8 mouse cellular contexts compared by ENCODE assay signal in the genomic region with DNA sequence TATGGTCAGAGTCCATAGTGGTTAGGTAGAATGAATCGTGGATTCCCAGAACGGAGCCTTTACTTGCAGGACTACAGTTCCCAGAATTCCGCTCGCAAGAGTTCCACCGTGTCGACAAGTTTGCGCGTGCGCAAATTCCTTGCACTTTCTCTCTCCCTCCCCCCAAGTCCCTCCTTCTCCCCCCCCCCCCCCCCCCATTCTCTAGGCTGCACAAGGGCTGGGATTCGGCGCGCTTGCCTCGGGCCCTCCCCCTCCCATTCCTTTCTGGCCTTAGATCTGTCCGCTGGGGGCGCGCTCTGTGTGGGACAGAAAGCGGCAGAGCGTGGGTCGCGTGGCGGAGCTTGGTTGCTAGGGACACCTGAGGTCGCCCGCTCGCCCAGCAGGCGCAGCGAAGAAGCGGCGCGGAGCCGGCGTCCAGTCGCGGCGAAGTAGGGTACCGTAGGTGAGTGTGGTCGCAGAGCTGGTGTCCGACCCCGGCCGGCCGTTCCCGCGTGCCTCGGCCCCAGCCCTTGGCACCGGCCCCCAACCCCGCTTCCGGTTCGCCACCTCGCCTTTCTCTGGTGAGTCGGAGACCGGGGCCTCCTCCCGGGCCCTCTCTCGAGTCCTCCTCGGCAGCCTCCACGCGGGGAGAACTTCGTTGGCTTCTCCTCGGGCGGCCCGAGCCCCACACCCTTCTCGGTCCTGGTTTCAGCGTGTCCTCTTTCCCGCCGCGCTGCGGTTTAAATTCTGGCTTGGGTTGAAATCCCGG. TPM values are rescaled to one million over a fixed set of nuclear protein-coding genes. Genes with fewer than 3 reads are reported as not detected.
DNase-seq lines count a peak whose midpoint lies in the region; ATAC-seq and TF ChIP-seq lines count a peak whose summit lies in the region.

TSS of gene Ttll4 (plus strand) at position 298 of the 748 bp plus-strand sequence.

- H3K4me3 ChIP-seq in MEL (ENCODE audit: control insufficient read depth in 1 of 2, insufficient read depth in 1 of 2, low read depth in 2 of 2, low read length in 2 of 2): peak within 1 kb of the TSS; percentile 91 to 100
- H3K4me3 ChIP-seq in cerebellum, adult 2 months (replicated peaks; ENCODE audit: insufficient read depth, low read depth, low read length): peak within 1 kb of the TSS; percentile 88
- peak within 1 kb of the TSS; percentile 76 for H3K4me3 ChIP-seq in forebrain, postnatal 0 days (ENCODE audit: low read depth, low read length)
- peak within 1 kb of the TSS; percentile 90 for H3K4me3 ChIP-seq in lung, embryonic 15.5 days

- H3K9ac ChIP-seq in MEL (ENCODE audit: control insufficient read depth, low read depth, low read length, poor library complexity, severe bottlenecking): peak within 1 kb of the TSS; percentile 96
- peak within 1 kb of the TSS; percentile 62 for H3K9ac ChIP-seq in forebrain, postnatal 0 days
- peak within 1 kb of the TSS; percentile 84 for H3K9ac ChIP-seq in lung, embryonic 15.5 days

- peak; percentile 96 for DNase-seq in MEL (ENCODE audit: low read depth, low spot score)
- peak; percentile 96 to 97 for DNase-seq in cerebellum, adult 2 months
- peak; percentile 96 for DNase-seq in forebrain, postnatal 0 days
- peak; percentile 96 for DNase-seq in heart, postnatal 4 days
- peak; percentile 88 to 92 for DNase-seq in layer of hippocampus, adult 8-10 months (ENCODE audit: low spot score in 2 of 2)
- peak; percentile 94 for DNase-seq in ovary, adult 18-20 months (ENCODE audit: low spot score)
- DNase-seq in thymus, postnatal 0 days (ENCODE audit: low spot score): peak; percentile 87

- no peak for TF ChIP-seq RAD21 in MEL (IDR thresholded peaks at IDR 0.05; ENCODE audit: low read depth, low read length)

- H3K27ac ChIP-seq in MEL (ENCODE audit: control insufficient read depth, low read depth, low read length): peak within 1 kb of the TSS; percentile 72
- H3K27ac ChIP-seq in cerebellum, adult 2 months (ENCODE audit: insufficient read depth, low read length): peak within 1 kb of the TSS; percentile 56; the same call in 1 of the 2 replicates
- peak within 1 kb of the TSS; percentile 62 for H3K27ac ChIP-seq in forebrain, postnatal 0 days (ENCODE audit: low read depth, low read length)
- H3K27ac ChIP-seq in lung, embryonic 15.5 days: peak within 1 kb of the TSS; percentile 86

- H3K9me3 ChIP-seq in MEL (replicated peaks; ENCODE audit: insufficient read depth, low read length): no peaks in the 10 kb centered on the region
- H3K9me3 ChIP-seq in forebrain, postnatal 0 days (ENCODE audit: low read length): no peaks in the 10 kb centered on the region
- no peaks in the 10 kb centered on the region for H3K9me3 ChIP-seq in lung, embryonic 15.5 days

- H3K79me2 ChIP-seq in MEL (ENCODE audit: control insufficient read depth, insufficient read depth, low read length, poor library complexity): peaks cover 34% of the 10 kb centered on the region

- peak in 2 of 3 experiments; percentile 61 to 68; a peak in 5 of 6 replicates for TF ChIP-seq CTCF in MEL (IDR thresholded peaks at IDR 0.05 in 2 of 3, conservative IDR thresholded peaks at IDR 0.05 in 1 of 3; ENCODE audit: control insufficient read depth in 1 of 3, insufficient read depth in 1 of 3, low read depth in 2 of 3, low read length in 3 of 3, poor library complexity in 1 of 3, severe bottlenecking in 1 of 3)
- TF ChIP-seq CTCF in cerebellum, adult 2 months (IDR thresholded peaks at IDR 0.05; ENCODE audit: borderline replicate concordance, insufficient read depth, low read depth, low read length): peak; percentile 63; the same call in 1 of the 2 replicates
- TF ChIP-seq CTCF in forebrain, postnatal 0 days (IDR thresholded peaks at IDR 0.05; ENCODE audit: low read depth): peak; percentile 79

- peaks cover 4 to 12% of the 10 kb centered on the region in 2 experiments for H3K4me1 ChIP-seq in MEL (ENCODE audit: control insufficient read depth in 1 of 2, insufficient read depth in 2 of 2, low read length in 2 of 2)
- H3K4me1 ChIP-seq in cerebellum, adult 2 months (ENCODE audit: control insufficient read depth, insufficient read depth, low read length): peaks cover 3% of the 10 kb centered on the region; the same call in 1 of the 2 replicates
- peaks cover 6% of the 10 kb centered on the region; the same call in 1 of the 2 replicates for H3K4me1 ChIP-seq in forebrain, postnatal 0 days (ENCODE audit: insufficient read depth)
- peaks cover 12% of the 10 kb centered on the region; the same call in 1 of the 2 replicates for H3K4me1 ChIP-seq in lung, embryonic 15.5 days

- under 1% methylated on average over 66 of the region's 66 CpGs for WGBS in cerebellum, adult 2 months
- 1% methylated on average over 64 of the region's 66 CpGs for WGBS in forebrain, postnatal 0 days
- WGBS in lung, embryonic 15.5 days: under 1% methylated on average over 62 of the region's 66 CpGs

- no peak for TF ChIP-seq EP300 in MEL (IDR thresholded peaks at IDR 0.05; ENCODE audit: low read depth in 1 of 2, low read length in 2 of 2)

- TF ChIP-seq POLR2A in MEL (IDR thresholded peaks at IDR 0.05; ENCODE audit: control insufficient read depth in 1 of 2, insufficient read depth in 1 of 2, low read depth in 1 of 2, low read length in 2 of 2, poor library complexity in 1 of 2): peak; percentile 77 to 82; a peak in 3 of 4 replicates
- peak; percentile 43; the same call in 1 of the 2 replicates for TF ChIP-seq POLR2A in cerebellum, adult 2 months (IDR thresholded peaks at IDR 0.05; ENCODE audit: borderline replicate concordance, insufficient read depth, low read length)

- H3K4me2 ChIP-seq in forebrain, postnatal 0 days (ENCODE audit: low read depth): peak within 1 kb of the TSS; percentile 59
- peak within 1 kb of the TSS; percentile 61 for H3K4me2 ChIP-seq in lung, embryonic 15.5 days

- peaks cover 4 to 18% of the 10 kb centered on the region in 2 experiments; a peak in 3 of 4 replicates for H3K36me3 ChIP-seq in MEL (ENCODE audit: control insufficient read depth in 1 of 2, insufficient read depth in 2 of 2, low read length in 2 of 2)
- no peaks in the 10 kb centered on the region for H3K36me3 ChIP-seq in forebrain, postnatal 0 days (ENCODE audit: insufficient read depth)
- H3K36me3 ChIP-seq in lung, embryonic 15.5 days: no peaks in the 10 kb centered on the region

- H3K27me3 ChIP-seq in MEL (ENCODE audit: control insufficient read depth in 1 of 2, insufficient read depth in 2 of 2, low read length in 2 of 2): no peaks in the 10 kb centered on the region
- no peaks in the 10 kb centered on the region for H3K27me3 ChIP-seq in cerebellum, adult 2 months (ENCODE audit: control insufficient read depth, insufficient read depth, low read length)
- H3K27me3 ChIP-seq in forebrain, postnatal 0 days (ENCODE audit: insufficient read depth, low read length): no peaks in the 10 kb centered on the region
- H3K27me3 ChIP-seq in lung, embryonic 15.5 days: no peaks in the 10 kb centered on the region

- ATAC-seq in forebrain, postnatal 0 days: peak; percentile 97
- ATAC-seq in lung, embryonic 15.5 days (ENCODE audit: borderline replicate concordance, extremely low read depth, low FRiP score, low TSS enrichment): peak; percentile 99

TF ChIP-seq in MEL, 35 proteins besides CTCF, POLR2A, EP300 and RAD21 (continues in another document):
- peak; percentile 41; the same call in 1 of the 2 replicates for TF ChIP-seq BHLHE40 (IDR thresholded peaks at IDR 0.05; ENCODE audit: borderline replicate concordance, low read depth, low read length)
- no peak for TF ChIP-seq MAFK (IDR thresholded peaks at IDR 0.05; ENCODE audit: borderline replicate concordance, low read depth, low read length)
- TF ChIP-seq TBP (IDR thresholded peaks at IDR 0.05; ENCODE audit: low read depth, low read length): 0 out of 2 replicates have a peak, but pooled peaks have one; percentile 4
- TF ChIP-seq MAX (IDR thresholded peaks at IDR 0.05; ENCODE audit: low read length): peak; percentile 73
- TF ChIP-seq MYC (IDR thresholded peaks at IDR 0.05; ENCODE audit: low read depth, low read length): 0 out of 2 replicates have a peak, but pooled peaks have one; percentile 49
- no peak for TF ChIP-seq TAL1 (IDR thresholded peaks at IDR 0.05; ENCODE audit: low read length)
- peak; percentile 98 for TF ChIP-seq MAZ (IDR thresholded peaks at IDR 0.05; ENCODE audit: low read depth, low read length)
- TF ChIP-seq CHD1 (IDR thresholded peaks at IDR 0.05; ENCODE audit: low read depth, low read length): no peak
- no peak for TF ChIP-seq GABPA (IDR thresholded peaks at IDR 0.05; ENCODE audit: low read depth, low read length)
- no peak for TF ChIP-seq ZNF384 (IDR thresholded peaks at IDR 0.05; ENCODE audit: low read depth, low read length)
- TF ChIP-seq ZMIZ1 (IDR thresholded peaks at IDR 0.05; ENCODE audit: low read depth, low read length): 0 out of 2 replicates have a peak, but pooled peaks have one; percentile 38
- TF ChIP-seq NRF1 (IDR thresholded peaks at IDR 0.05; ENCODE audit: insufficient read depth, low read depth, low read length, poor library complexity, severe bottlenecking): peak; percentile 71
- peak; percentile 29; the same call in 1 of the 2 replicates for TF ChIP-seq E2F4 (IDR thresholded peaks at IDR 0.05; ENCODE audit: borderline replicate concordance, low read depth, low read length)
- TF ChIP-seq ELF1 (IDR thresholded peaks at IDR 0.05; ENCODE audit: low read depth, low read length): peak; percentile 47; the same call in 1 of the 2 replicates
- no peak for TF ChIP-seq MYB (IDR thresholded peaks at IDR 0.05; ENCODE audit: low read depth, low read length)
- 0 out of 2 replicates have a peak, but pooled peaks have one; percentile 62 for TF ChIP-seq UBTF (IDR thresholded peaks at IDR 0.05; ENCODE audit: borderline replicate concordance, insufficient read depth, low read depth, low read length)
- TF ChIP-seq KAT2A (conservative IDR thresholded peaks at IDR 0.05; ENCODE audit: low read depth, low read length): peak; percentile 69
- peak; percentile 34; the same call in 1 of the 2 replicates for TF ChIP-seq TCF12 (IDR thresholded peaks at IDR 0.05; ENCODE audit: low read depth, low read length)
- no peak for TF ChIP-seq RCOR1 (IDR thresholded peaks at IDR 0.05; ENCODE audit: low read depth, low read length)

RNA-seq across cellular contexts. Expression of gene Ttll4, which starts in this region (rescaled TPM):
- total RNA-seq in MEL (2012; rRNA removed): 27.8 and 31.1 TPM in 2 replicates
- polyA plus RNA-seq in MEL (2012; ENCODE audit: insufficient read depth in 1 of 2, insufficient read length in 2 of 2, low read depth in 1 of 2, low replicate concordance in 2 of 2, missing spikeins in 1 of 2): 10 to 100 TPM in 1 of 2 experiments, not detected in 1; 85.9 TPM
- polyA plus RNA-seq in cerebellum, adult 2 months (2012; rRNA removed): 22.4 and 24.9 TPM in 2 replicates
- 18.9 and 31.3 TPM in 2 replicates for total RNA-seq in forebrain, postnatal 0 days (2014; rRNA removed)
- polyA plus RNA-seq in forebrain, postnatal 0 days (2015; fragmentation: Nextera tagmentation; extraction: Ambion mirVana): 2.2 and 4.5 TPM in 2 replicates
- total RNA-seq in heart, postnatal 4 days (2021): 10 to 100 TPM; 19.7 to 22.1 TPM
- total RNA-seq in layer of hippocampus, adult 8-10 months (2022): 10 to 100 TPM; 25.5 to 35.9 (median 31.1) TPM
- polyA plus RNA-seq in lung, embryonic 15.5 days (2015; fragmentation: Nextera tagmentation; extraction: Ambion mirVana): 15.9 and 16.5 TPM in 2 replicates
- polyA plus RNA-seq in thymus, postnatal 0 days (2015; fragmentation: Nextera tagmentation; extraction: Ambion mirVana): 8.9 and 10.0 TPM in 2 replicates

Comparison
In these comparisons a context has a peak if more than half of its experiments do, and no peak if none do; other contexts are left out.
1. Peak in every context shown above with its lines: DNase-seq, ATAC-seq, H3K4me3 ChIP-seq and H3K27ac ChIP-seq.